Mouse (Mus musculus): ENCODE measurements around the gene Traf7.
A peak's percentile ranks its signal among the peaks of the same experiment; 100 is the strongest.

- 0 out of 2 replicates have a peak, but pooled peaks have one; percentile 13 for TF ChIP-seq POLR2A (IDR thresholded peaks at IDR 0.05; ENCODE audit: low read depth, low read length)
- TF ChIP-seq CTCF (IDR thresholded peaks at IDR 0.05; ENCODE audit: extremely low read depth, insufficient read length, insufficient replicate concordance, low read depth, low read length): no peak
These were observed 54.0 kb downstream of the Traf7 start, which contains the start of gene Bricd5 for GRCm38 (mm10) chr17:24473612-24474275.
